Mouse (Mus musculus): ENCODE data around the gene Prg2.

The Prg2 gene

DNA sequence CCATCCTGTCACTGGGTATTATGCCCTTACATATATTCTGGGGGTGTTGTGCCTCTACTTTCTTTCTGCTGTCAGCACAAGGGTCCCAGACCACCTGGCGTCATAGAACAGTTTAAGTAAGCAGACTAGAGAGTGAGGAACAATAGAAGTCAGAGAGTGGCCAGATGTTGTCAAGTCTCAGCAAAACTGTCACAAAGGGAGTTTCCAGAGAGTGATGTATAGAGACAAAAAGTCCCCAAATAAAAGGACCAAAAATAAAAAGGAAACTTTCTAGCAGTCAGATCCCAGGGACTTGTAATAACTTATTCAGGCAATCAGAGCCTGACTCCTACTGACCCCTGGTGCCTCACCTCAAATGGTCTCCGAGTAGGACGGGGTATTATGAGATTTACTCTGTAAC lies 18.4 kb upstream of the Prg2 start:
- DNase-seq (ENCODE audit: low spot score in 2 of 2): no peak

DNA sequence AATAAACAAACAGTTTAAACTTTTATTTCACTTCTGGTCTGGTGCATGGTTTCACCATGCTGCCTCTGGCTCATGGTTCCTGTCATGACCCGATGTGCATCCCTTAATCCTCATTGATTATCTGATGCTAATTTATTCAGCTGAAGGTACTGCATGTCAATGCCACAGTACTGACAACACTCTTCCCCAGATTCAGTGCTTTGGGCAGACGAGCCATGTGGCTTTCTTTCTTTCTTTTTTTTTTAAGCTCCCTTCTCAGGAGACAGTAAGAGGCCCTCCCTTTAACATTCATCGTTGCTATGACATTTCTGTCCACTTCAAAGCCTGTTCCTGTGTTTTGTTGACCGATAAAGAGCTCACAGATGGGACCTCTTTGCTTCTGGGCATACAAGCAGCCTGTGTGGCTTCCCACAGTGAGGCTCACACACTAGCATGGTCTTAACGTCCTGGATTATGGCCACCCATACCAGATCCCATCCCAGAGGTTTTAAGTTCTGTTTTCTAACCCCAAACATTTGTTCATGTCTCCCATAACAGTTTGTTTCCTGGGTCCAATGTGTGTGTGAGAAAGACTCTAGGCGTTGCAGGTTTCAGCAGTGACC lies 17.3 kb upstream of the Prg2 start:
- no peak for DNase-seq (ENCODE audit: low spot score in 2 of 2)

DNA sequence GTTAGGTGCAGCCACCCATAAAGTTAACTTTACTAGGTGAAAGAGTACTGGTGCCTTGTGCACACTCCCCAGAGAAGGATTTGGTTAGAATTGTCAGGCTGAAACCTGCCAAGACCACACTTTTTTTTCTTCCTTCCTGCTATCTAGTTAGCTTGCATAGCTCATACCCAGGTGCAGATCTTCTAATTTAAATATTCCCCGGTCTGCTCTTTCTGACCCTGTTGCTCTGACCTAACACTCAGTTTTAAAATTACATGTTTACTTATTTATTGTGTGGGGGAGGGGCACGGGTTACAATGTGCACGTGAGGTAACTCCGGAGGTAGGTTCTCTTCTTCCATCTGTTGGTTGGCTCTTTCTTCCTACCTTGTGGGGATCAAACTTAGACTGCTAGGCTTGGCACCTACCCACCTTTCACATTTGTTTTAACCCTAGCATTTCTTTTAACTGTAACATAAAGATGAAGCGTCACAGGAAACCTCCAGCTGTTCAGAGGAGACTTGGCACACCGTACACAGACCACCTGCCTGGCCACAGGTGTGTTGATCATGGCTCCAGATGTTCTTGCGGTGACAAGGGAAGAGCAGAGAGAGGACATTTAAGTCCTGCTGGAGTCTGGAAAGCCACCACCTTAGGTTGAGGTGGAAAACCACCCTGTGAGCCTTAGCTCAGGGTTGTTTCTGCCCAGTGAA lies 16.0 kb upstream of the Prg2 start:
- DNase-seq (ENCODE audit: low spot score in 2 of 2): no peak

DNA sequence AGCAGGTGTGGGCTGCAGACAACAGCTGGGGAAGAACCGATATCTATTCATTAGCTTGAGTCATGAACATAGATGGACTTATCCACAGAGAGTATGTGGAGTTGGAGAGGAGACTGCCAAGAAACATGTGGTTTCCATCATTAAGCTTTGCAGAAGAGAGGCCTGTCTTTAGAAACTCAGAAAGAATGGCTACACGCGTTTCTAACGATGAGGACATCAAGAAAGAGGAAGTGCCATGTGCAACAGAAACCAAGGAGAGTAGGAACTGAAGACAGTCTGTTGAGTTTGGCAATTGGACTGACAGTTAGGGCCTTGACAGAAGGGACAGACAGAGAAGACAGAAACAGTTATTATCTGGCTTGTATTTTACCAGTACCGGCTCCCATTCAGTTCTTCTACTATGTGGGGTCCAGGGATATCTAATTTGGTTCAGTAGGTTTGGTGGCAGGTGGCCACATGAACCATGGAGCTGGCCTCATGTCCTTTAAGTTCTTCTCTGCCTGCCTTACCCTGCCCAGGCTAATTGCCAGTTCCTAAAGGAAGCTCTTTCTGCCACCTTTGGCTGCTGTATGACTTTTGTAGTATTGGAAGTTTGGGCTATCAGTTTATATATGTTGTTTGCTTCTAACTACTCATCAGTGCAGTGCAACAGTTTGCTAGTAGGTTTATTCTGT lies 12.8 kb upstream of the Prg2 start:
- DNase-seq (ENCODE audit: low spot score in 2 of 2): no peak

DNA sequence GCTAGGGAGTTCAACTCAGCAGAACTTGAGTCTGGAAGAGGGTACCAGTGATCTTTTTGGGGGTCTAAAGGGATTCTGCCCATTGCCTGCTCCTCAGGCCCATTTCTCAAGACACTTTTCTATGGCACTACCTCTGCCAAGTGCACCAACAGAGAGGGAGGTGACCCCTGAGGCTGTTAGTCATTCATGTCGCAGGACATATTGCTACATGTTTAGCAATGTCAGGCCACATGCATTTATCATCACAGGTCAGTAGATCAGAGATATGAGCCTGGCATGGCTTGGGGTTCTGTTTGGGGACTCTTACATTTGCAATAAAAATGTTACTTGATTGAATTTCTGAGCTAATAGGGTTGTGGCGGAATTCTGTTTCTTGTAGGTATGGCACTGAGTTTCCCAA lies 4.7 kb upstream of the Prg2 start:
- DNase-seq (ENCODE audit: low spot score in 2 of 2): no peak

DNA sequence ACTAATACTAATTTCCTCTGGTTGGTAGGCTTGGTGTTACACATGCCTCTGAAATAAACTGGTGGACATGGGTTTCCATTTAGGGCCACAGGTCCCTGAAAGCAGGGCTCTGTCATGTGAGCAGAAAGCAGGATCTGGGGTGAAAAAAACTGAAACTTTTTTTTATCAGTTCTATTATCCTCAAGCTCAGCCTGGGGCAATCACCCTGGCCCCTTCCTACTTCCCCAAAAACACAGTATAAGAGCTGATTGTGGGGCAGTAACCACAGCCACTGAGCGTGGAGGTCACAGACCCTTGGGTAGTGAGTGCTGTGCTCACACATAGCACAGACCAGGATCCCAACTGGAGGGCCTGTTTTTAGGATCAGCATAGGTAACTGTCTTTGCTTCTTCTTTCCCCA lies 7.7 kb downstream of the Prg2 start, which contains the start of gene Prg3:
Prg3 (plus strand) TSS at position 286 of the 400 bp plus-strand sequence.
- no peak for DNase-seq (ENCODE audit: low spot score in 2 of 2)

DNA sequence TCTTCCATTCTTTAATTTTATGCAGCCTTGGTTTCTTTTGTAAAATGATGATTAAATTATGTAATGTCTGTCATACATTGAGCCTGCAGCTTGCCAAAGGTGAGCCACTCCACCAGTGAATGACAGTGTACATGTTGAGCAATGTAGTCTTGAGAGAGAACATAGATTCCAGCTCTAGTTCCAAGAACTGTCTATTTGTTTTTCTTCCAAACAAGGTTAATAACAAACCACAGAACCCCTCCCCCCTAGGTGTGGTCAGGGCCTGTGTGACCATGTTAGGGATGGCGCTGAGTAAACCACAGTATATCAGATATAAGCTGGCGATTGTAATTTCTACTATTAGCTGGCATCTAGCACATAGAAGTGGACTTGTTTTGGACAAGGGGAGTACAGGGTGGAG lies 16.1 kb downstream of the Prg2 start:
- no peak for DNase-seq (ENCODE audit: low spot score in 2 of 2)

DNA sequence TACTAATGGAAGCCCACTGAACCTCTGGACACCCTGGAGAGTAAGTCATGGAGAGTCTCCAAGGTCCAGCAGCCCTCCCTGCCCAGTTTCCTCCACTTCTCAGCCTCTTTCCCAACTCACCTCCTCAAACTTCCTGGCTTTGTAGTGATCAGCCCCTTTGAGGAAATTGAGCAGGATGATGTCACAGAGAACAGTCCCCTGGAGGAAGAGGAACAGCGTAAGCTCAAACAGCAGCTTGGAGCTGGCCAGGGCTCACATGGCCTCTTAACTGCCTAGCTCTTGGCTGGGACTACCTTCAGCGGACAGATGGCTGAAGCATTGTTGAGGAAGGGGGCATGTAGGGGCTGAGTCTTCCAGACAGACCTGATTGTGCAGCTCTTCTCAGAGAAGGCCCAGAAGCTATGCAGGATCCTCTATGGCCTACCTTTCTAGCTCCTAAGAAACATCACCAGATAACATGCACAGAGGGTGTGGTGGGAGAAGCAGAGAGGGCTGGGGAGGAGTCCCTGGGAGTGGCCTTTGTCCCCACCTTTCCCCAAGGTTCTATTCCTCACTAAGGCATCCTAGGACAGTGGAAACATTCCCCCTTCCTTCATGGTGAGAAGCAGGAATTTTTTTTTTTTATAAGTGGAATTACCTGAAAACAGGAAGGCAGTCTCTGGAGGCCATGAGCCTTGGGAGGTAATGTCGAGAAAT lies 19.4 kb downstream of the Prg2 start:
- DNase-seq (ENCODE audit: low spot score in 2 of 2): no peak

DNA sequence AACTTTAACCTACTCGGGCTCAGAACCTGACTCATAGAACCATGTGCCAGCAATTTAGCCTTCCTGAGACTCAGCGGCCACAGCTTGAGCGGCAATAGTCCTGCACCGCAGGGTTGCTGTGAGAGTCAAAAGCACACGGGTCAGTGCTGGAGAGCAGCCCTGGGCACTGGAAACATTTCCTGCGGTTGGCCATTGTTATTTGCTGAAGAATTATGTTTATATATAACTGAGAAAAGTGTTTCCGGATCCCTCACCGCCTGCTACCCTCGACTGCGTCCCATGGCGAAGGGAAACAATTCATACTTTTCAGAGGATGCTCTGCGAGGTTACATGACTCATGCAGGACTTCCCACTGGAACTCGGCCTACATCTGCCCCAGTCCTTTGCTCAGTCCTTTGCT lies 21.2 kb downstream of the Prg2 start:
- no peak for DNase-seq (ENCODE audit: low spot score in 2 of 2)

DNA sequence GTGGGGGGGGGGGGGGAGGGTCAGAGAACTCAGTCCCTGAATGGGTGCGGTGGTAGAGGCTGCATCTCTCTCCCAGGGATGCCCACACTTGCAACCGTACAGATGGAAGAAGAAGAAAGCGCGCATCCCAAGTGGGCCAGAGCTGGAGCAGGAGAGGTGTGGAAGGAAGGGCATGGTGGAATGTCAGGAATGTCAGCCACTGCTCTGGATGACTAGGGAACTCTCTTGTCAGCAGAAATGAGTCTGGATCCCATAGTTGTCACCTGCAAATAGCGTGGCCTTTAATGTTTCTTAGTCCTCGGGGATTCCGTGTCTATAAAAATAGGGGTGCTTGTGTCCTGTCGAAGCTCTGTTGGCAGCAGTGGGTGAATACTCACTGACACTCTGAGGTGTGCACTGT lies 22.3 kb downstream of the Prg2 start:
- no peak for DNase-seq (ENCODE audit: low spot score in 2 of 2)

DNA sequence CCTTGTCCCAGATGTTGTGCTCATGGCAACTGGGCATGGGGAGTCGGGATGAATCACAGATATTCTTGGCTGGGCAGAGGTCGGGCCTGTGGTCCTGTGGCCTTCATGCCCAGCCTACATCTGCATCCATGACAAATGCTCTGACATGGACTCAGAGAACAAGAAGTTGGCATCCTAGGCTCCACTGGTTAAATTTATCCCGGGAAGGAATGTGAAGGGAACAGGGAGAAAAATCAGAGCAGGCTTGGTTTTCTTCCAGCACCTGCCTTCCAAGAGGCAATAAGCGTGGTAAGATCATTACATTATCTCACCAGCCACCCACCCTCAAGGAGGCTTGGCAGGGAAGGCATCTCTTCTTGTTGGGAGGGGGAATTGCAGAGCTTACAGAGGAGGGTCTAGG lies 24.1 kb downstream of the Prg2 start:
- DNase-seq (ENCODE audit: low spot score in 2 of 2): peak; percentile 47 to 50

DNA sequence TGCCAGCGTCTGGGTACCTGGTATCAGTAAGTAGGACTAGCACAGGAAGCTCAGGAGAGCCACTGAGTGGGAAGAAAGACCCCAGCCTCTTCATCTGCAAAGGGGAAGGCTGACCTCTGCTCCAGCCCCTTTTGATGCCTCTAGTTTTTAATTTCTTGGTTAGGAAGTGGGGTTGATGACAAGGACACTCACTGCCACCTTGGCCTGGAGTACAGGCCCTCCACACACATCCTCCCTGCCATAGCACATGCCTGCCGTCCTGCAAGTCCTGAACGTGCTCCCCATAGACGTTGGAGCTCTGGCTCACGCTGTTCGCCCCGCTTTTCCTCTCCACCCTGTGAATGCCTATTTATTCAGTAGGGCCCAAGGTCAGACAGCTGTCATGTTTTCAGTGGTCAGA lies 26.3 kb downstream of the Prg2 start:
- no peak for DNase-seq (ENCODE audit: low spot score in 2 of 2)

DNA sequence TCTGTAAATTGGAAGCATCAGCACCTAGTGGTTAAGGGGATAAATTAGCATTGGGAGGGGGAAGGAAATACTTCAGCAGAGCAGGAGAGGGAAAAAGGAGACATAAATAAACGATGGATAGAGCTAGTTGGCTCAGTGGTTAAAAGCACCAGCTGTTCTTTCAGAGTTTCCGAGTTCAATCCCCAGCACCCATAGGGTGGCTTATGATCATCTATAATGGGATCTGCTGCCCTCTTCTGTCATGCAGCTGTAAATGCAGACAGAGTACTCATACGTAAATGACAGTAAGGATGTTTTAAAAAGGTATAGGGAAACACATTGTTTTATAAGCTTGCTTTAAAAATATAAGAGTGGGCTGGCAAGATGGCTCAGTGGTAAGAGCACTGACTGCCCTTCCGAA lies 27.5 kb downstream of the Prg2 start:
- peak in 1 of 2 experiments; percentile 22 for DNase-seq (ENCODE audit: low spot score in 2 of 2)

DNA sequence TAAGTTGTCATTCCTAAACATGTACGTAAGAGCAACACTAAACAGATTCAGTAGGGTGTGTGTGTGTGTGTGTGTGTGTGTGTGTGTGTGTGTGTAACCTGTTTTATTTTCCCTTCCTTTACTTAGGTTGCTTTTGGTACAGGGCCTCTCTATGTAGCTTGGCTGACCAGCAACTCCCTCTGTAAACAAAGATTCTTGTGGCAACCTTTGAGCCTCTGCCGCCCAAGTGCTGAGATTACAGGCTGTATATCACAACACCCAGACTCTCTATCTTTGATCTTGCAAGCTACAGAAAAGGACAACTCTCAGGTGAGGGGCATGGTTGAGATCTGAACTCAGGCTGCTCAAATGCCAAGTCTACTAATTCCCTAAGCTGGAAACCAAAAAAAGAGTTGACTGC lies 29.0 kb downstream of the Prg2 start:
- no peak for DNase-seq (ENCODE audit: low spot score in 2 of 2)

DNA sequence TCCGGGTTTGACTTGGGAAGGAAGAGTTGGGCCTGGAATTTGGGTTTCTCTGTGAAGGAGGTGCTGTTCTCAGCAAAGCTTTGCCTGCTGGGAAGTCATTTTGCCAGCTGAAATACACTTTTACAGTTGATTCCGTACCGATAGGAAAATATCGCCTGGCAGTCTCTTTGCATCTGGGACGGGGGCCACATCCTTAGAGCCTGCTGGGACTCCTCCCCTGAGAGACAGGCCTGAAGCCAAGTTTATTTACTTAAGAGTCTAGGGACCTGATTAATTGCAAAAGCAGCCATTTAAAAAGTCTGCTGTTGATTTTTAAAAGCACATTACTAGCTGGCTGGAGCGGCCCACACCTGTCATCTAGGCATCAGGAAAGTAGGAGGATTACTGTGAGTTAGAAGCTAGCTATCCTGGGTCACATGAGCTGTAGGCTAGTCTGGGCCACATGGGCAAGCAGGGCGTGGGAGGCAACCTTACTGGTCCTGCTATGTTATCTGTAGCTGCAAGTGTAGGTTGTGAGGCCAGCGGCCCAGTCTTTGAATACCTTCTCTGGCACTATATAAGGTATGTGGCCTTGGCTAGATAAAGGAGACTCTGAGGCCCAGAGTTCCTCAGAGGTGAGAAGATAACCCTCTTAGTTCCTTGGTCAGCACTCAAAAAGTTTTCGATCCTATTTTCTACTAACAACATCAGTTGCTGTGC lies 31.8 kb downstream of the Prg2 start:
- DNase-seq (ENCODE audit: low spot score in 2 of 2): no peak

DNA sequence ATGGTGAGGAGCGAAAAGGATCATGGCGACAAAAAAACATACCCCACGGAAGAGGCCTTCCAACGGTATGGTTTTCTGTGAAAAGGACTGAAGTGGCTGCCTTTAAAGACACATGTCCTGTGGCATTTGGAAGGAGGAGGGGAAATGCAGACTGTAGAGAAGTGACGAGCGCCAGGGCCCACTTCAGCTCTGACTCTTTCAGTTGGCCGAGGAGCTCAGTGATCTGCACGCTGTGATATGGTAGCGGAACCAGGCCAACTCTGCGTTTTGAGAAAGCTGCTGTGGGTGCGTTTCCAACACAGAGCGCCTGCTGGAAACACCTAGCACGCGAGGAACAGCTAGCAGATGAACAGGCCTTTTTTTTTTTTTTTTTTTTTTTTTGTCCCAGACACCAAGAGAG lies 32.4 kb downstream of the Prg2 start:
- no peak for DNase-seq (ENCODE audit: low spot score in 2 of 2)

DNA sequence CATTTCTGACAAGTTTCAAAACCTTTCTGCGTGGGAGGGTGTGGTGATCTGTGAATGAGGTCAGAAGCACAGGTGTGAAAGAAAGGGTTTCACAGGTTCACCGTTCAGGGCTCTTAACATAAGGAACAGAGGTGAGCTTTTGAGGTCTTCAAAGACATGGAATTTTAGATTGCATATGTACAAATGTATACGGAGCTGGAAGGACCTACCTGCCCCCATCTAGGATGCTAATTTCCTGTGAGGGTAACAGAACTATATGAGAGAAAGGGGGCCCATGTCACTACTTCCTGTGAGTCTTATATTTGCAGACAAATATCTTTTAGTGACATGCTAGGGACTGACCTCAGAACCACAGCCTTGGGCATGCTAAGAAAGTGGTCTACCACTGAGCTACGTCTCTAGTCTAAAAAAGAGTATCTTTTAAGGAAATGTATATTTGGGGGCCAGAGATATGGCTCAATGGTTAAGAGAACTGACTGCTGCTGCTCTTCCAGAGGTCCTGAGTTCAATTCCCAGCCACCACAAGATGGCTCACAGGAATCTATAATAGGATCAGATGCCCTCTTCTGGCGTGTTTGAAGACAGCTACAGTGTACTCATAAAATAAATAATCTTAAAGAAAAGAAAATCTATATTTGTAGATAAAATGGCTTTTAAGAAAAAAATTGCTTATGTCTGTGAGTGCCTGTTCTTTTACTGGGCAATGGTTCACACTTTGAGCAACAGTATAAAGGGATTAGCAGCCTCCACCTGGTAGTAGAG lies 33.7 kb downstream of the Prg2 start:
- DNase-seq (ENCODE audit: low spot score in 2 of 2): no peak

DNA sequence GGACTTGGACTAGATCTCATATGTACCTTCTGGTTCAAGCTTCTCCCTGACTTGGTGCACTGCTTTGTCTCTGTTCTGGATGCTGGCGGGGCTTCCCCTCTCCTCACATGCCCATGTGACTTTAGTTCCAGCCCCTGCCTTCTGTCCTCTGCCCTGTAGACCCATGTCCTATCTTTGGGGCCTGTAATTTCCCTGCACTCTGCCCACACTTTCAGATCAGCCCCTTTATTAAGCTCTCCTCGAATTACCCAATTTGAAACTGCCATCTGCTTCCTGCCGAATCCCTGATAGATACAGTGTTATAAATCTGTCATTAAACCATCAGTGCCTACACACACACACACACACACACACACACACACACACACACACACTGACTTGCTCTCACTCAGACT lies 34.3 kb downstream of the Prg2 start:
- DNase-seq (ENCODE audit: low spot score in 2 of 2): no peak

DNA sequence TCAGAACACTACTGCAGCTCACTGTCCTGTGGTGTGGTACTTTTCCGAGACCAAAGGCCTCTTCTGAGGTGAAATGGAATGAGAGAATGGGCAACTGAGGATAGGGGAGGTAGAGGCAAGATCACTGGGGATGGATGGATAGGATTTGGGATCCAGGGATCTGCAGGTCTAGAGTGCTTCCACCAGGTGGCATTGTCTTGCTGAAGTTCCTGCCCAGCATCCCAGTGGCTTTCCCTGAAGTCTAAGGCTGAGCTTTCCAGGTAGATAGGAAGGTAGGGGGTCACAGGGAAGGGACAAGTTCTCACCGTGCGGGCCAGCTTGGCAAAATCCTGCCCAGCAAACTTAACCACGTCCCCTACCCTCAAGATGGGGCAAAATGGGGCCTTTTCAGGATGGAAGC lies 41.8 kb downstream of the Prg2 start:
- peak; percentile 40 to 43 for DNase-seq (ENCODE audit: low spot score in 2 of 2)

DNA sequence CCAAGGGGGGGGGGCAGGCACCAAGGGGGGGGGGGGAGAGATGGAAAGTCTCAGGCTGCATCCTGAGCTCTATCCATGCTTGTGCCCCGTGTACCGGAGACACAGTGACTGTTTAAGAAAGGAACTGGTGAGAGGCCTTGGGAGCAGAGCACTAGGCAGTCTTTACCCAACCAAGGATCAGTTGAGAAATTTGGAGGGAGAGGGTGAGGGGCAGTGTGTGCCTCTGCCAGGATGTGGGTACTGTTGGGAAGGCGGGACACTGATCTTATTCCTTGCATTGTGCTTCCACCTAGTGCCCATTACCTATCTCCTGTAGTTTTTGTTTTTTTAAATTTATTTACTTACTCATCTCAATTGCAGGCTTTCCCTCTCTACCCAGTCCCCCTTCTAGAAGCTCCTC lies 45.9 kb downstream of the Prg2 start:
- DNase-seq (ENCODE audit: low spot score in 2 of 2): no peak

DNA sequence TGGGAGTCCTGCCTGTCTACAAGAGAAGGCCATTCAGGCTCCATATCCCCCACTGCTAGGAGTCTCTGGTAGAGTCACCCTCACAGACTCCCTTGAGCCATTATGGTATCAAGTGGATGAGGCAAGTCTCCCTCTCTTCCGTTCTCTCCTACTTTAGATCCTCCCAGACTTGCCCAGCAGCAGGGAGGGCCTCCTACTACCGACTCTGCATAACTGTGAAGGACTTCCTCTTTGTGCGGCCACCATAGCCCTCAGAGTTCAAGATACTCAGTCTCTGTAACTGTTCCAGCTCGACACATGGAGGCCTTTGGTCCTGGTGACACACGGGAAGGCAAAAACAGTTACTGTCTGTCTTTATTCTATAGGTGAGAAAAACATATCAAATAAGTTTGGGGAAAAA lies 47.0 kb downstream of the Prg2 start:
- no peak for DNase-seq (ENCODE audit: low spot score in 2 of 2)

All from right cerebral cortex, adult 2 months (tissue).